Mouse (Mus musculus) embryonic facial prominence, embryonic 10.5 days (tissue): ENCODE measurements at regions not wholly inside any gene's neighbourhood (a gene's known extent, or its start where the extent isn't known, plus 50 kb on each side); places are given as distances from the start of the nearest gene placed in this dataset.

Experiments
- DNase-seq: peaks from one replicate; pipeline ENCODE4 v3.0.0-alpha.2; 2017; ENCODE audit warnings: low spot score
- H3K27ac ChIP-seq: fragments of 300-500 bp; sonication (generic); replicated peaks from 2 replicates; pipeline ENCODE4 v1.5.1; 2016; ENCODE audit warnings: mild to moderate bottlenecking
- H3K27me3 ChIP-seq: fragments of 300-500 bp; sonication (generic); replicated peaks from 2 replicates; pipeline ENCODE4 v1.6.1; 2016; ENCODE audit warnings: low read depth, mild to moderate bottlenecking; ENCODE audit not compliant: poor library complexity, severe bottlenecking
- H3K36me3 ChIP-seq: fragments of 300-500 bp; sonication (generic); replicated peaks from 2 replicates; pipeline ENCODE4 v1.6.1; 2016; ENCODE audit warnings: mild to moderate bottlenecking, moderate library complexity
- H3K4me1 ChIP-seq: fragments of 300-500 bp; sonication (generic); 2 replicates; pipeline ENCODE4 v1.6.1; 2016
- H3K4me3 ChIP-seq: fragments of 300-500 bp; sonication (generic); 2 replicates; pipeline ENCODE4 v1.5.1; 2016; ENCODE audit warnings: mild to moderate bottlenecking, moderate library complexity
- H3K9me3 ChIP-seq: fragments of 300-500 bp; sonication (generic); 2 replicates; pipeline ENCODE4 v1.6.1; 2016; ENCODE audit warnings: mild to moderate bottlenecking
- WGBS: fragments of 180-500 bp; shearing (Covaris S2); methylation state at CpG from one replicate; pipeline ENCODE4 v1.1.7; 2016; 5-methylcytosine and 5-hydroxymethylcytosine counted together

DNA sequence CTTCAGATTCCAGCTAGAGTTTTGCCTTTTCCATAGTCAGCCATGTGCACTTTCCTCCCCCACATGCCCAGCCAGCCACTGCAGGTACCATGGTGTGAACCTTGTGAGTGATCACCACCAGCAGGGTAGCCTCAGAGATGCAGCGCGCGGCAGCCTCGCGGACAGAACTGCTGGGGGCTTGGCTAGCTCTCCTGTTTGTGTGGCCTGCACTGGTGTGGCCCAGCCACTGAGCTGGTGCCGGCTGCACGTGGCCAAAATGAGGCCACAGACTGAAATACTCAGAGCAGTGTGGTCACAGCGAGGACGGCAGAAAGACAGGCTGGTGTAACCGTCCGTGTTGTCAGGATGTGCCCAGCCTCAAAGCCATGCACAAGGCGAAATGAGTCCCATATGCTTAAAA lies 197.4 kb downstream of the Smoc2 start:
- peak; percentile 55 for DNase-seq
- H3K4me3 ChIP-seq: no peak overlapping the region
- no peaks in the 10 kb centered on the region for H3K9me3 ChIP-seq
- H3K36me3 ChIP-seq: no peaks in the 10 kb centered on the region
- no peaks in the 10 kb centered on the region for H3K27me3 ChIP-seq
- 68% methylated on average over 12 of the region's 12 CpGs for WGBS
- H3K27ac ChIP-seq: peak overlapping the region; percentile 70
- H3K4me1 ChIP-seq: peaks cover 29% of the 10 kb centered on the region

GRCm38 (mm10) chr17:14475778-14476647 lies 196.7 kb downstream of the Smoc2 start:
- no peaks in the 10 kb centered on the region for H3K27me3 ChIP-seq
- no peak overlapping the region for H3K4me3 ChIP-seq
- H3K36me3 ChIP-seq: no peaks in the 10 kb centered on the region
- WGBS: 52% methylated on average over 23 of the region's 23 CpGs
- no peaks in the 10 kb centered on the region for H3K9me3 ChIP-seq
- peak; percentile 52 for DNase-seq
- peak overlapping the region; percentile 70 for H3K27ac ChIP-seq
- peaks cover 31% of the 10 kb centered on the region for H3K4me1 ChIP-seq

DNA sequence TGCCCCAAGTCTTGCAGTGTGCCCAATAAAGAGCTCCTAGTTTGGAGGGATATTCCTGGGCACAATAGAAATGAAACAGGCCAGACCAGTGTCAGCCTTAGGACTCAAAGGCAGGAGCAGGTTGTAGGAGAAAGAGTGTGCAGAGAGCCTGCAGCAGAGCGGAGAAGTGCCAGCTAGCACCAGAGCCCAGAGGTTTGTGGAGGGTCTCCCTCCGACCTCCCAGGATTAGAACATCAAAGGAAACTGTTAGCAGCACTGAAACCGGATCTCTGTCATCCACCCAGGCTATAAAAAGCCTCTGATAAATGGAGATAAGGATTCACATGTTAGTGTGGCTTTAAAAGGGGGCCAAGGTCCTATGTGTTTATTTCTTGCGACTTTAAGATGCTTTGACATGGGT lies 196.0 kb downstream of the Smoc2 start:
- DNase-seq: no peak
- Histone ChIP-seq H3K4me3 (no peak overlapping the region), H3K4me1 (peaks cover 32% of the 10 kb centered on the region), H3K27ac (no peak overlapping the region), H3K9me3 (no peaks in the 10 kb centered on the region), H3K36me3 (no peaks in the 10 kb centered on the region), H3K27me3 (no peaks in the 10 kb centered on the region)
- WGBS: 28% methylated on average over 4 of the region's 4 CpGs

- Histone ChIP-seq H3K9me3 (no peaks in the 10 kb centered on the region), H3K4me1 (peaks cover 18% of the 10 kb centered on the region), H3K27me3 (no peaks in the 10 kb centered on the region), H3K4me3 (no peak overlapping the region), H3K27ac (no peak overlapping the region), H3K36me3 (no peaks in the 10 kb centered on the region)
- DNase-seq: no peak
- WGBS: 63% methylated on average over 6 of the region's 6 CpGs
Measured at GRCm38 (mm10) chr17:14468754-14469488, 189.6 kb downstream of the Smoc2 start.

DNA sequence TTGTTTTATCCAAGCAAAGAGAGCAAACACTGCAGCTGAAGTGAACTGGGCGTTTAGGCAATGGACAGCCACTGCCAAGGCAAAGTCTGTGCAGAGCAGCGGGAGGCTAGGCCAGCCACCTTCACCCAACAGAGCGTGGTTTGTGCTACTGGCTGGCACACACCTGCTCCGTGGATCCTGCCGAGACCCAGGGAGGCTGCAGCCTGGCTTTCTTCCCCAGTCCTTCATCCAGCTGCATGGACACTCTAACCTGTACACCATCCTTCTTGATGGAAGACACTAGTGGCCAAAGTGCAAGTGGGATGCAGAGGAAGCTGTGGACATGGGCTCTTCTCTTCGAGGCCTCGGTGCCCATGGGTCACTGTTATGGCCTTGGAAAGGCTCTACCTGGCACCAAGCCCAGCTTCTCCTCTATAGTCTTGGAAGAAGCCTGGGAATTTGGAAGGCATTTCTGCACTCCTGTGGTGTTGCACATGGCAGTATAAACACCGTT lies 176.0 kb downstream of the Smoc2 start:
- Histone ChIP-seq H3K4me1 (peaks cover 16% of the 10 kb centered on the region), H3K27me3 (no peaks in the 10 kb centered on the region), H3K4me3 (no peak overlapping the region), H3K9me3 (no peaks in the 10 kb centered on the region), H3K27ac (peak overlapping the region; percentile 25), H3K36me3 (no peaks in the 10 kb centered on the region)
- no peak for DNase-seq
- WGBS: 79% methylated on average over 8 of the region's 8 CpGs
